Mouse (Mus musculus): ENCODE measurements around the gene Ndufv1. TPM values are rescaled to one million over a fixed set of nuclear protein-coding genes. Genes with fewer than 3 reads are reported as not detected.
"Not testable (repeated sequence)": the region's sequence is repeated elsewhere in the genome, so short reads cannot be mapped to it uniquely, and the experiment has no call there.

Gene Ndufv1
- polyA plus RNA-seq, 2 experiments from 2014 or later = 129 to 134 TPM

GRCm38 (mm10) chr19:4000949-4001525 lies 11.6 kb downstream of the Ndufv1 start:
- ATAC-seq = no peak

- peak; percentile 90 for ATAC-seq
Measured at GRCm38 (mm10) chr19:4000119-4000900, 12.3 kb downstream of the Ndufv1 start, which contains the start of the genes Nudt8 and Gm49405. Gene Nudt8, plus strand, starts transcription at chr19:4000580. Gene Gm49405, plus strand, starts transcription at chr19:4000626.

GRCm38 (mm10) chr19:3999121-3999730 lies 13.4 kb downstream of the Ndufv1 start:
- ATAC-seq = no peak

GRCm38 (mm10) chr19:3998335-3998734 lies 14.3 kb downstream of the Ndufv1 start:
- no peak for ATAC-seq

- ATAC-seq = no peak
Measured at GRCm38 (mm10) chr19:3997231-3997630, 15.4 kb downstream of the Ndufv1 start.

- no peak for ATAC-seq
Measured at GRCm38 (mm10) chr19:3996747-3997146, 15.9 kb downstream of the Ndufv1 start.

- ATAC-seq = no peak
Measured at GRCm38 (mm10) chr19:3996106-3996505, 16.5 kb downstream of the Ndufv1 start.

- no peak for ATAC-seq
Measured at GRCm38 (mm10) chr19:3995505-3995904, 17.1 kb downstream of the Ndufv1 start.

GRCm38 (mm10) chr19:3994932-3995331 lies 17.7 kb downstream of the Ndufv1 start:
- no peak for ATAC-seq

GRCm38 (mm10) chr19:3992416-3992815 lies 20.2 kb downstream of the Ndufv1 start, which contains the start of gene Tbx10:
Gene Tbx10, plus strand, starts transcription at chr19:3992752.
- no peak for ATAC-seq

GRCm38 (mm10) chr19:3991966-3992365 lies 20.6 kb downstream of the Ndufv1 start:
- no peak for ATAC-seq

GRCm38 (mm10) chr19:3991562-3991961 lies 21.0 kb downstream of the Ndufv1 start:
- no peak for ATAC-seq

GRCm38 (mm10) chr19:3990804-3991203 lies 21.8 kb downstream of the Ndufv1 start:
- ATAC-seq = no peak

- ATAC-seq = no peak
Measured at GRCm38 (mm10) chr19:3988750-3989149, 23.9 kb downstream of the Ndufv1 start.

- no peak for ATAC-seq
Measured at GRCm38 (mm10) chr19:3988066-3988465, 24.5 kb downstream of the Ndufv1 start.

- ATAC-seq = no peak
Measured at GRCm38 (mm10) chr19:3986334-3986733, 26.3 kb downstream of the Ndufv1 start, which contains the start of gene Acy3. Gene Acy3, plus strand, starts transcription at chr19:3986570.

GRCm38 (mm10) chr19:3985261-3985681 lies 27.3 kb downstream of the Ndufv1 start:
- ATAC-seq = no peak

- no peak for ATAC-seq
Measured at GRCm38 (mm10) chr19:3983527-3984200, 28.9 kb downstream of the Ndufv1 start.

- ATAC-seq = no peak
Measured at GRCm38 (mm10) chr19:3980917-3981316, 31.7 kb downstream of the Ndufv1 start.

GRCm38 (mm10) chr19:3980309-3980708 lies 32.3 kb downstream of the Ndufv1 start:
- ATAC-seq = no peak

- no peak for ATAC-seq
Measured at GRCm38 (mm10) chr19:3975866-3976265, 36.7 kb downstream of the Ndufv1 start.

GRCm38 (mm10) chr19:3974608-3975007 lies 38.0 kb downstream of the Ndufv1 start:
- ATAC-seq = not testable (repeated sequence)

GRCm38 (mm10) chr19:3972229-3972628 lies 40.4 kb downstream of the Ndufv1 start, which contains the start of gene Aldh3b2:
Gene Aldh3b2, plus strand, starts transcription at chr19:3972328.
- ATAC-seq = no peak
